Mouse (Mus musculus): ENCODE results near the gene Srrm3. TPM values are rescaled to one million over a fixed set of nuclear protein-coding genes. Genes with fewer than 3 reads are reported as not detected.

Srrm3 gene
- total RNA-seq, 2 experiments from 2014 or later = not detected

GRCm38 (mm10) chr5:135818491-135818890, 11.8 kb downstream of the Srrm3 start:
- ATAC-seq (replicated peaks; ENCODE audit: poor library complexity, severe bottlenecking) = no peak

- no peak for ATAC-seq (replicated peaks; ENCODE audit: poor library complexity, severe bottlenecking)
Observed at GRCm38 (mm10) chr5:135822316-135822944, 15.7 kb downstream of the Srrm3 start.

- no peak for ATAC-seq (replicated peaks; ENCODE audit: poor library complexity, severe bottlenecking)
Observed at GRCm38 (mm10) chr5:135824517-135824916, 17.8 kb downstream of the Srrm3 start.

GRCm38 (mm10) chr5:135826225-135826624, 19.5 kb downstream of the Srrm3 start:
- ATAC-seq (replicated peaks; ENCODE audit: poor library complexity, severe bottlenecking) = no peak

- ATAC-seq (replicated peaks; ENCODE audit: poor library complexity, severe bottlenecking) = no peak
Observed at GRCm38 (mm10) chr5:135829381-135829780, 22.7 kb downstream of the Srrm3 start.

- no peak for ATAC-seq (replicated peaks; ENCODE audit: poor library complexity, severe bottlenecking)
Observed at GRCm38 (mm10) chr5:135832729-135833128, 26.0 kb downstream of the Srrm3 start.

- peak; percentile 98 for ATAC-seq (replicated peaks; ENCODE audit: poor library complexity, severe bottlenecking)
Observed at GRCm38 (mm10) chr5:135834769-135835491, 28.2 kb downstream of the Srrm3 start.

- ATAC-seq (replicated peaks; ENCODE audit: poor library complexity, severe bottlenecking) = no peak
Observed at GRCm38 (mm10) chr5:135835492-135835858, 28.8 kb downstream of the Srrm3 start.

- no peak for ATAC-seq (replicated peaks; ENCODE audit: poor library complexity, severe bottlenecking)
Observed at GRCm38 (mm10) chr5:135835981-135836380, 29.3 kb downstream of the Srrm3 start.

- no peak for ATAC-seq (replicated peaks; ENCODE audit: poor library complexity, severe bottlenecking)
Observed at GRCm38 (mm10) chr5:135841651-135842050, 35.0 kb downstream of the Srrm3 start.

GRCm38 (mm10) chr5:135843418-135843817, 36.7 kb downstream of the Srrm3 start:
- ATAC-seq (replicated peaks; ENCODE audit: poor library complexity, severe bottlenecking) = peak; percentile 55

GRCm38 (mm10) chr5:135845676-135846320, 39.1 kb downstream of the Srrm3 start:
- ATAC-seq (replicated peaks; ENCODE audit: poor library complexity, severe bottlenecking) = no peak

GRCm38 (mm10) chr5:135847460-135847859, 40.8 kb downstream of the Srrm3 start:
- ATAC-seq (replicated peaks; ENCODE audit: poor library complexity, severe bottlenecking) = no peak

GRCm38 (mm10) chr5:135847881-135848280, 41.2 kb downstream of the Srrm3 start:
- ATAC-seq (replicated peaks; ENCODE audit: poor library complexity, severe bottlenecking) = no peak

GRCm38 (mm10) chr5:135851024-135851423, 44.3 kb downstream of the Srrm3 start:
- no peak for ATAC-seq (replicated peaks; ENCODE audit: poor library complexity, severe bottlenecking)

GRCm38 (mm10) chr5:135851481-135851880, 44.8 kb downstream of the Srrm3 start:
- ATAC-seq (replicated peaks; ENCODE audit: poor library complexity, severe bottlenecking) = no peak

- ATAC-seq (replicated peaks; ENCODE audit: poor library complexity, severe bottlenecking) = no peak
Observed at GRCm38 (mm10) chr5:135852421-135852820, 45.7 kb downstream of the Srrm3 start.

- ATAC-seq (replicated peaks; ENCODE audit: poor library complexity, severe bottlenecking) = no peak
Observed at GRCm38 (mm10) chr5:135853731-135854130, 47.0 kb downstream of the Srrm3 start.

GRCm38 (mm10) chr5:135855156-135855555, 48.5 kb downstream of the Srrm3 start:
- ATAC-seq (replicated peaks; ENCODE audit: poor library complexity, severe bottlenecking) = peak; percentile 72

- peak; percentile 41 for ATAC-seq (replicated peaks; ENCODE audit: poor library complexity, severe bottlenecking)
Observed at GRCm38 (mm10) chr5:135866662-135867061, 60.0 kb downstream of the Srrm3 start.

Measured in granulocyte monocyte progenitor cell, adult 5-6 weeks (primary cell).